Mouse (Mus musculus): Measurements from ENCODE around the gene Krtap5-4. TPM values are rescaled to one million over a fixed set of nuclear protein-coding genes. Genes with fewer than 3 reads are reported as not detected.

Gene Krtap5-4
- polyA plus RNA-seq (2017; shearing (Covaris generic)) = not detected

GRCm38 (mm10) chr7:142303249-142303648 is at the start of gene Krtap5-4:
Gene Krtap5-4 (plus strand): TSS chr7:142303549.

GRCm38 (mm10) chr7:142258254-142258653 is 45.1 kb upstream of the Krtap5-4 start, which contains the start of gene Gm2431:
Gene Gm2431 (minus strand): TSS chr7:142258354.

GRCm38 (mm10) chr7:142274263-142274662 is 29.1 kb upstream of the Krtap5-4 start, which contains the start of gene Gm4559:
Gene Gm4559 (minus strand): TSS chr7:142274363.

GRCm38 (mm10) chr7:142297018-142297417 is 6.3 kb upstream of the Krtap5-4 start, which contains the start of gene Krtap5-1:
Gene Krtap5-1 (minus strand): TSS chr7:142297118.

Other genes starting within 250 kb of the Krtap5-4 start
- gene Mob2, start 242.5 kb upstream of the Krtap5-4 start, polyA plus RNA-seq (2017; shearing (Covaris generic)) = 122 TPM
- 37.7 TPM for gene Dusp8, start 207.7 kb upstream of the Krtap5-4 start, polyA plus RNA-seq (2017; shearing (Covaris generic))
- gene Gm45618, start 182.8 kb upstream of the Krtap5-4 start, polyA plus RNA-seq (2017; shearing (Covaris generic)) = not detected
- not detected for gene Gm39115, start 167.5 kb upstream of the Krtap5-4 start, polyA plus RNA-seq (2017; shearing (Covaris generic))
- gene Gm45337, start 158.9 kb upstream of the Krtap5-4 start, polyA plus RNA-seq (2017; shearing (Covaris generic)) = not detected
- gene Gm29735, start 146.4 kb upstream of the Krtap5-4 start, polyA plus RNA-seq (2017; shearing (Covaris generic)) = not detected
- not detected for gene Gm4553, start 137.8 kb upstream of the Krtap5-4 start, polyA plus RNA-seq (2017; shearing (Covaris generic))
- gene Krtap5-2, start 127.5 kb upstream of the Krtap5-4 start, polyA plus RNA-seq (2017; shearing (Covaris generic)) = not detected
- gene Gm10153, start 113.2 kb upstream of the Krtap5-4 start, polyA plus RNA-seq (2017; shearing (Covaris generic)) = not detected
- gene Krtap5-3, start 102.2 kb upstream of the Krtap5-4 start, polyA plus RNA-seq (2017; shearing (Covaris generic)) = not detected
- gene Gm7579, start 91.7 kb upstream of the Krtap5-4 start, polyA plus RNA-seq (2017; shearing (Covaris generic)) = not detected
- gene Krtap5-5, start 73.6 kb upstream of the Krtap5-4 start, polyA plus RNA-seq (2017; shearing (Covaris generic)) = not detected
- not detected for gene Gm40460, start 62.5 kb upstream of the Krtap5-4 start, polyA plus RNA-seq (2017; shearing (Covaris generic))
- gene Gm2431, start 45.2 kb upstream of the Krtap5-4 start, polyA plus RNA-seq (2017; shearing (Covaris generic)) = not detected
- gene Gm4559, start 29.2 kb upstream of the Krtap5-4 start, polyA plus RNA-seq (2017; shearing (Covaris generic)) = not detected
- not detected for gene Krtap5-1, start 6.4 kb upstream of the Krtap5-4 start, polyA plus RNA-seq (2017; shearing (Covaris generic))
- gene Ifitm10, start 70.2 kb downstream of the Krtap5-4 start, polyA plus RNA-seq (2017; shearing (Covaris generic)) = 24.4 TPM
- 12.8 TPM for gene Gm49369, start 79.1 kb downstream of the Krtap5-4 start, polyA plus RNA-seq (2017; shearing (Covaris generic))
- 304 TPM for gene Ctsd, start 84.5 kb downstream of the Krtap5-4 start, polyA plus RNA-seq (2017; shearing (Covaris generic))
- gene Syt8, start 131.3 kb downstream of the Krtap5-4 start, polyA plus RNA-seq (2017; shearing (Covaris generic)) = not detected
- not detected for gene Tnni2, start 138.3 kb downstream of the Krtap5-4 start, polyA plus RNA-seq (2017; shearing (Covaris generic))
- gene Lsp1, start 157.3 kb downstream of the Krtap5-4 start, polyA plus RNA-seq (2017; shearing (Covaris generic)) = 942 TPM
- 1.2 TPM for gene Tnnt3, start 195.3 kb downstream of the Krtap5-4 start, polyA plus RNA-seq (2017; shearing (Covaris generic))
- gene Mrpl23, start 229.1 kb downstream of the Krtap5-4 start, polyA plus RNA-seq (2017; shearing (Covaris generic)) = 9.9 TPM

All from effector memory CD4-positive, alpha-beta T cell, adult 5 months (primary cell).